Mouse (Mus musculus) intestine, postnatal 0 days (tissue): ENCODE data around the gene Lrrc57. TPM values are rescaled to one million over a fixed set of nuclear protein-coding genes. Genes with fewer than 3 reads are reported as not detected.

Source experiments
- ATAC-seq: fragments of 200-750 bp; cut with Nextera tagmentation; 2 replicates; pipeline ENCODE4 v1.8.0; 2017; ENCODE audit warnings: mild to moderate bottlenecking, moderate TSS enrichment, moderate library complexity
- H3K27ac ChIP-seq: fragments of 300-500 bp; sonication (generic); 2 replicates; pipeline ENCODE4 v1.5.1; 2014; ENCODE audit warnings: mild to moderate bottlenecking, low read depth, low read length, moderate library complexity
- H3K27me3 ChIP-seq: fragments of 300-500 bp; sonication (generic); replicated peaks from 2 replicates; pipeline ENCODE4 v1.6.1; 2014; ENCODE audit warnings: low read length, mixed read lengths; ENCODE audit not compliant: control insufficient read depth, insufficient read depth
- H3K36me3 ChIP-seq: fragments of 300-500 bp; sonication (generic); 2 replicates; pipeline ENCODE4 v1.6.1; 2014; ENCODE audit warnings: mild to moderate bottlenecking, moderate library complexity; ENCODE audit not compliant: control insufficient read depth, insufficient read depth
- H3K4me1 ChIP-seq: fragments of 300-500 bp; sonication (generic); replicated peaks from 2 replicates; pipeline ENCODE4 v1.6.1; 2014; ENCODE audit warnings: antibody characterized with exemption, low read length, mixed read lengths; ENCODE audit not compliant: control insufficient read depth, insufficient read depth
- H3K4me2 ChIP-seq: fragments of 300-500 bp; sonication (generic); replicated peaks from 2 replicates; pipeline ENCODE4 v1.6.1; 2014; ENCODE audit warnings: low read depth, mild to moderate bottlenecking, moderate library complexity
- H3K4me3 ChIP-seq: fragments of 300-500 bp; sonication (generic); 2 replicates; pipeline ENCODE4 v1.5.1; 2014; ENCODE audit warnings: low read depth, low read length
- H3K9ac ChIP-seq: fragments of 300-500 bp; sonication (generic); 2 replicates; pipeline ENCODE4 v1.6.1; 2014; ENCODE audit warnings: mild to moderate bottlenecking, low read depth, low read length
- H3K9me3 ChIP-seq: fragments of 300-500 bp; sonication (generic); 2 replicates; pipeline ENCODE4 v1.6.1; 2016; ENCODE audit warnings: mixed run types; ENCODE audit not compliant: control insufficient read depth
- CTCF ChIP-seq: sonication (generic); IDR thresholded peaks from 2 replicates; pipeline ENCODE4 v1.5.1; 2016; ENCODE audit warnings: low read depth, mild to moderate bottlenecking, control low read depth, antibody characterized with exemption, moderate library complexity
- WGBS: fragments of 180-500 bp; shearing (Covaris S2); extraction: QIAGEN DNeasy Blood & Tissue Kit; methylation state at CpG from one replicate; pipeline ENCODE4 v1.1.7; 2014; 5-methylcytosine and 5-hydroxymethylcytosine counted together
- polyA plus RNA-seq: library from polyadenylated mRNA; unstranded; fragments of >200 nt; fragmentation: Nextera tagmentation; extraction: Ambion mirVana; gene quantifications from 2 replicates; pipeline ENCODE4 v1.2.1, GENCODE M21; 2015

Lrrc57 gene
- 23.6 and 24.7 TPM in 2 replicates for polyA plus RNA-seq

- Histone ChIP-seq H3K4me2 (peak within 1 kb of the TSS; percentile 80), H3K27me3 (no peaks in the 10 kb centered on the region), H3K9me3 (no peaks in the 10 kb centered on the region), H3K27ac (peak within 1 kb of the TSS; percentile 91), H3K9ac (peak within 1 kb of the TSS; percentile 76), H3K4me1 (peaks cover 7% of the 10 kb centered on the region), H3K4me3 (peak within 1 kb of the TSS; percentile 99), H3K36me3 (peaks cover 9% of the 10 kb centered on the region)
- TF ChIP-seq CTCF: peak; percentile 53
- ATAC-seq: peak; percentile 97
- WGBS: under 1% methylated on average over 52 of the region's 52 CpGs
Measured at GRCm38 (mm10) chr2:120608830-120609723, at the start of gene Lrrc57, which contains the start of gene Haus2. Lrrc57 (minus strand) TSS chr2:120609520. Haus2 (plus strand) TSS chr2:120609383.

- Histone ChIP-seq H3K36me3 (no peaks in the 10 kb centered on the region), H3K9ac (no peak overlapping the region), H3K27me3 (no peaks in the 10 kb centered on the region), H3K4me3 (no peak overlapping the region), H3K4me1 (no peaks in the 10 kb centered on the region), H3K9me3 (no peaks in the 10 kb centered on the region), H3K27ac (no peak overlapping the region), H3K4me2 (no peak overlapping the region)
- TF ChIP-seq CTCF: no peak
- no peak for ATAC-seq
- WGBS: 77% methylated on average over 5 of the region's 5 CpGs
Measured at GRCm38 (mm10) chr2:120658486-120658885, 49.2 kb upstream of the Lrrc57 start.

- 97% methylated on average over 2 of the region's 2 CpGs for WGBS
- H3K27ac ChIP-seq: no peak overlapping the region
- H3K27me3 ChIP-seq: no peaks in the 10 kb centered on the region
- H3K9ac ChIP-seq: no peak overlapping the region
- no peaks in the 10 kb centered on the region for H3K36me3 ChIP-seq
- TF ChIP-seq CTCF: no peak
- H3K4me2 ChIP-seq: no peak overlapping the region
- H3K9me3 ChIP-seq: no peaks in the 10 kb centered on the region
- H3K4me1 ChIP-seq: no peaks in the 10 kb centered on the region
- ATAC-seq: no peak
- H3K4me3 ChIP-seq: no peak overlapping the region
Measured at GRCm38 (mm10) chr2:120656711-120657110, 47.4 kb upstream of the Lrrc57 start.

GRCm38 (mm10) chr2:120655905-120656304 lies 46.6 kb upstream of the Lrrc57 start:
- Histone ChIP-seq H3K27me3 (no peaks in the 10 kb centered on the region), H3K4me2 (no peak overlapping the region), H3K4me1 (no peaks in the 10 kb centered on the region), H3K9me3 (no peaks in the 10 kb centered on the region), H3K27ac (no peak overlapping the region), H3K9ac (no peak overlapping the region), H3K4me3 (no peak overlapping the region), H3K36me3 (no peaks in the 10 kb centered on the region)
- TF ChIP-seq CTCF: no peak
- ATAC-seq: no peak
- 86% methylated on average over 5 of the region's 5 CpGs for WGBS

GRCm38 (mm10) chr2:120654693-120655092 lies 45.4 kb upstream of the Lrrc57 start:
- H3K4me3 ChIP-seq: no peak overlapping the region
- H3K9me3 ChIP-seq: no peaks in the 10 kb centered on the region
- no peak overlapping the region for H3K27ac ChIP-seq
- no peaks in the 10 kb centered on the region for H3K27me3 ChIP-seq
- no peak overlapping the region for H3K9ac ChIP-seq
- H3K36me3 ChIP-seq: no peaks in the 10 kb centered on the region
- WGBS: 84% methylated on average over 2 of the region's 2 CpGs
- no peak for ATAC-seq
- TF ChIP-seq CTCF: peak; percentile 22; the same call in 1 of the 2 replicates
- H3K4me2 ChIP-seq: no peak overlapping the region
- no peaks in the 10 kb centered on the region for H3K4me1 ChIP-seq

- Histone ChIP-seq H3K27ac (no peak overlapping the region), H3K36me3 (no peaks in the 10 kb centered on the region), H3K4me3 (no peak overlapping the region), H3K27me3 (no peaks in the 10 kb centered on the region), H3K4me2 (no peak overlapping the region), H3K9me3 (no peaks in the 10 kb centered on the region), H3K9ac (no peak overlapping the region), H3K4me1 (no peaks in the 10 kb centered on the region)
- no peak for TF ChIP-seq CTCF
- no peak for ATAC-seq
- 69% methylated on average over 7 of the region's 7 CpGs for WGBS
Measured at GRCm38 (mm10) chr2:120652925-120653284, 43.6 kb upstream of the Lrrc57 start.
